Mouse (Mus musculus) liver, postnatal 0 days (tissue): ENCODE data around the gene Foxa3. TPM values are rescaled to one million over a fixed set of nuclear protein-coding genes. Genes with fewer than 3 reads are reported as not detected.

Source experiments
- ATAC-seq: fragments of 200-750 bp; cut with Nextera tagmentation; 2 replicates; pipeline ENCODE4 v1.8.0; 2017; ENCODE audit warnings: mild to moderate bottlenecking, moderate library complexity
- DNase-seq: peaks from one replicate; pipeline ENCODE4 v3.0.0-alpha.2; 2016
- H3K27ac ChIP-seq: fragments of 300-500 bp; sonication (generic); 2 replicates; pipeline ENCODE4 v1.5.1; 2014; ENCODE audit warnings: antibody characterized with exemption, moderate library complexity, mild to moderate bottlenecking, low read depth
- H3K27me3 ChIP-seq: fragments of 300-500 bp; sonication (generic); 2 replicates; pipeline ENCODE4 v1.6.1; 2014; ENCODE audit warnings: low read length, control low read depth, mixed read lengths; ENCODE audit not compliant: insufficient read depth
- H3K36me3 ChIP-seq: fragments of 300-500 bp; sonication (generic); replicated peaks from 2 replicates; pipeline ENCODE4 v1.6.1; 2014; ENCODE audit warnings: mild to moderate bottlenecking, control low read depth, low read length, moderate library complexity, mixed read lengths; ENCODE audit not compliant: insufficient read depth
- H3K4me1 ChIP-seq: fragments of 300-500 bp; sonication (generic); 2 replicates; pipeline ENCODE4 v1.6.1; 2014; ENCODE audit warnings: antibody characterized with exemption, mild to moderate bottlenecking, control low read depth; ENCODE audit not compliant: insufficient read depth
- H3K4me2 ChIP-seq: fragments of 300-500 bp; sonication (generic); 2 replicates; pipeline ENCODE4 v1.6.1; 2014; ENCODE audit warnings: low read depth, mild to moderate bottlenecking, low read length, moderate library complexity, mixed read lengths
- H3K4me3 ChIP-seq: fragments of 300-500 bp; sonication (generic); 2 replicates; pipeline ENCODE4 v1.5.1; 2014; ENCODE audit warnings: low read depth, low read length
- H3K9ac ChIP-seq: fragments of 300-500 bp; sonication (generic); replicated peaks from 2 replicates; pipeline ENCODE4 v1.6.1; 2014; ENCODE audit warnings: mild to moderate bottlenecking, moderate library complexity
- H3K9me3 ChIP-seq: fragments of 300-500 bp; sonication (generic); 2 replicates; pipeline ENCODE4 v1.6.1; 2016; ENCODE audit warnings: mild to moderate bottlenecking, control low read depth, low read length, mixed read lengths
- CTCF ChIP-seq: sonication (generic); IDR thresholded peaks from 2 replicates; pipeline ENCODE4 v1.5.1; 2016; ENCODE audit warnings: antibody characterized with exemption, low read depth
- EP300 ChIP-seq: IDR thresholded peaks from 2 replicates; pipeline ENCODE4 v1.6.1; 2016; ENCODE audit warnings: antibody characterized with exemption, low read depth, mild to moderate bottlenecking
- WGBS: fragments of 180-500 bp; shearing (Covaris S2); extraction: QIAGEN DNeasy Blood & Tissue Kit; methylation state at CpG from one replicate; pipeline ENCODE4 v1.1.7; 2014; ENCODE audit not compliant: insufficient replicate concordance; 5-methylcytosine and 5-hydroxymethylcytosine counted together
- polyA plus RNA-seq: library from polyadenylated mRNA; unstranded; fragments of >200 nt; fragmentation: Nextera tagmentation; extraction: Ambion mirVana; gene quantifications from 2 replicates; pipeline ENCODE4 v1.2.1, GENCODE M21; 2015

Gene Foxa3
- polyA plus RNA-seq, 1 experiment from 2014 or later, result 61.0 TPM

DNA sequence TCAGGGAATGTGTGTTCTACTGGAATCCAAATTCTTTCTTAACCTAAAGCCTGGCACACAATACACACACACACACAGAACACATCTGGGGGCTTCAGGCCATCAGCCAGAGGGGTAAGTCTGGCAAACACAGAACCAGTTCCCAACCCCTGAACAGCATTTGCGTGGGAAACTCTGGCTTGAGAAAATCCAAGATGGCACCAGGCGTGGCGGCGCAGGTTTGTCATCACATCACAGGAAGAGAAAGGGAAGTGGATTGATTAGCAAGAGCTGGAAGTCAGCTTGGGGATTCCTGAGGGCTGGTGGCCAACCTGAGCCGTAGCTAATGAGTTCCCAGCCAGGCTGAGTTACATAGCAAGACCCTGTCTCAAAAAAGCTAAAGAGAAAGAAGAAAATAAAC is 58.0 kb downstream of the Foxa3 start:
- WGBS, result 65% methylated on average over 5 of the region's 5 CpGs
- peaks cover 56% of the 10 kb centered on the region for H3K27me3 ChIP-seq
- ATAC-seq (no peak), DNase-seq (no peak)
- no peaks in the 10 kb centered on the region for H3K9me3 ChIP-seq
- no peak overlapping the region for H3K4me3 ChIP-seq
- no peak overlapping the region for H3K27ac ChIP-seq
- no peak overlapping the region for H3K4me2 ChIP-seq
- no peaks in the 10 kb centered on the region for H3K36me3 ChIP-seq
- no peak for TF ChIP-seq EP300
- TF ChIP-seq CTCF, result no peak
- peaks cover 6% of the 10 kb centered on the region; the same call in 1 of the 2 replicates for H3K4me1 ChIP-seq
- no peak overlapping the region for H3K9ac ChIP-seq

DNA sequence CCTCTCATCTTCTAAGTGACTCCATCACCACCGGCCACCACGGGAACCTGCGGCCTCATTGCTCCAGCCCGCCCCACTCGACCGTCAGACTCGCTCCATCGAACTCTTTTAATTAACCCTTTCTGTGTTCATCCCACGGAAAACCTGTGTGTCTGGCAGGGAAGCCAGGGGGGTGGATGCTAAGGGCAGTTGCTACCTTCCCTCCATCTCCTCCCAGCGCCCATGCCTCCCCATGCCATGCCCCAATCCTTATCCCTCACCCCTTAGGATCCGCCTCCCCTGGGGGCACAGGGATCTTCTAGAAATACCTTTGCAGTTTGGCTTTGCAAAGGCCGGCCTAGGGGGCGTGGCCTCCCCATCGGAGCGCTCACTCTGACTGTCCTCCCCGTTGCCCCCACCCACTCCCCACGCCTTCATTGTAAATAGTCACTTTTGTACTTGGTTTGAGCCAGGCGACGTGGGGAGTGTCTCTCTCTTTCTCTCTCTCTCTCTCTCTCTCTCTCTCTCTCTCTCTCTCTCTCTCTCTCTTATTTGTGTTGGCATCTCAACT is 60.0 kb downstream of the Foxa3 start:
- TF ChIP-seq EP300 (no peak), CTCF (no peak)
- Histone ChIP-seq H3K9me3 (no peaks in the 10 kb centered on the region), H3K9ac (no peak overlapping the region), H3K36me3 (no peaks in the 10 kb centered on the region), H3K27me3 (peaks cover 74% of the 10 kb centered on the region), H3K4me2 (no peak overlapping the region), H3K27ac (no peak overlapping the region), H3K4me1 (peaks cover 6% of the 10 kb centered on the region; the same call in 1 of the 2 replicates), H3K4me3 (no peak overlapping the region)
- 3% methylated on average over 19 of the region's 19 CpGs for WGBS
- ATAC-seq (no peak), DNase-seq (no peak)

Other genes with a start within 250 kb of the Foxa3 start
- not detected in 2 replicates for gene Psg19, start 225.0 kb downstream of the Foxa3 start, polyA plus RNA-seq
- not detected in 2 replicates for gene Psg17, start 201.9 kb downstream of the Foxa3 start, polyA plus RNA-seq
- 0.17 and 0.36 TPM in 2 replicates for gene Mill2, start 183.6 kb downstream of the Foxa3 start, polyA plus RNA-seq
- 118 and 119 TPM in 2 replicates for gene Pglyrp1, start 152.2 kb downstream of the Foxa3 start, polyA plus RNA-seq
- 5.6 and 7.5 TPM in 2 replicates for gene Ccdc61, start 113.1 kb downstream of the Foxa3 start, polyA plus RNA-seq
- gene Nova2, start 97.7 kb downstream of the Foxa3 start, polyA plus RNA-seq, result 0.08 and 0.12 TPM in 2 replicates
- not detected in 2 replicates for gene Nanos2, start 36.1 kb downstream of the Foxa3 start, polyA plus RNA-seq
- gene Mypop, start 32.3 kb downstream of the Foxa3 start, polyA plus RNA-seq, result 0.39 and 0.55 TPM in 2 replicates
- gene Irf2bp1, start 19.5 kb downstream of the Foxa3 start, polyA plus RNA-seq, result 6.3 and 8.8 TPM in 2 replicates
- 6.9 and 7.1 TPM in 2 replicates for gene Sympk, start 839 bp upstream of the Foxa3 start, polyA plus RNA-seq
- gene Rsph6a, start 31.2 kb upstream of the Foxa3 start, polyA plus RNA-seq, result not detected in 2 replicates
- 3.2 and 4.6 TPM in 2 replicates for gene Dmwd, start 52.7 kb upstream of the Foxa3 start, polyA plus RNA-seq
- 14.2 and 17.6 TPM in 2 replicates for gene Dmpk, start 60.3 kb upstream of the Foxa3 start, polyA plus RNA-seq
- 0.78 and 0.82 TPM in 2 replicates for gene Six5, start 71.1 kb upstream of the Foxa3 start, polyA plus RNA-seq
- gene Gm4969, start 94.8 kb upstream of the Foxa3 start, polyA plus RNA-seq, result 0.17 TPM in 1 of 2 replicates, not detected in the other
- gene Fbxo46, start 96.3 kb upstream of the Foxa3 start, polyA plus RNA-seq, result 3.2 and 3.6 TPM in 2 replicates
- gene Qpctl, start 125.8 kb upstream of the Foxa3 start, polyA plus RNA-seq, result 5.2 and 5.8 TPM in 2 replicates
- 38.9 and 41.0 TPM in 2 replicates for gene Snrpd2, start 126.2 kb upstream of the Foxa3 start, polyA plus RNA-seq
- 0.04 TPM in 1 of 2 replicates, not detected in the other for gene Gipr, start 142.6 kb upstream of the Foxa3 start, polyA plus RNA-seq
- 3.3 and 3.4 TPM in 2 replicates for gene Eml2, start 152.9 kb upstream of the Foxa3 start, polyA plus RNA-seq
- 0.74 and 0.83 TPM in 2 replicates for gene Gpr4, start 189.0 kb upstream of the Foxa3 start, polyA plus RNA-seq
- 8.7 and 9.7 TPM in 2 replicates for gene Opa3, start 204.8 kb upstream of the Foxa3 start, polyA plus RNA-seq
- 36.2 and 36.4 TPM in 2 replicates for gene Vasp, start 248.3 kb upstream of the Foxa3 start, polyA plus RNA-seq